Mouse (Mus musculus): Measurements from ENCODE around the gene Orc1.

The Orc1 gene

DNA sequence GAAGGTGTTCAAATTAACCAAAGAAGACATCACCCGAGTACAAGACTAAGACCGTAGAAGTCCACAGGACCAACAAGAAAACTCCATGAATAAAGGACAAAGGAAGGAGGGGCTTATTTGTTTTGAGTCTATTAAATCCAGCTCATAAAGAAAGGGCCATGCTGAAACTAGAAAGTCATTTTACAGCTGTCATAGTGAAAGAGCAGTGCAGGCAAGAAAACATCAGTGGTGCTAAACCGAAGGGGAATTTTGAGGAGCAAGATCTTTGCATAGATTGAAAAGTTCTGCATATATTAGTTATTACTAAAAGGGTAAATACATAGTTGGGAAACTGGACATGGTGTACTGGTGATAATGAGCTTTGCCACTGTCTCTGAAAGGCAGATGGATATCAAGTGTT, 58.5 kb downstream of the Orc1 start:
- no peak for DNase-seq (ENCODE audit: low spot score)

GRCm38 (mm10) chr4:108638752-108639151, 59.5 kb downstream of the Orc1 start:
- DNase-seq (ENCODE audit: low spot score): no peak

DNA sequence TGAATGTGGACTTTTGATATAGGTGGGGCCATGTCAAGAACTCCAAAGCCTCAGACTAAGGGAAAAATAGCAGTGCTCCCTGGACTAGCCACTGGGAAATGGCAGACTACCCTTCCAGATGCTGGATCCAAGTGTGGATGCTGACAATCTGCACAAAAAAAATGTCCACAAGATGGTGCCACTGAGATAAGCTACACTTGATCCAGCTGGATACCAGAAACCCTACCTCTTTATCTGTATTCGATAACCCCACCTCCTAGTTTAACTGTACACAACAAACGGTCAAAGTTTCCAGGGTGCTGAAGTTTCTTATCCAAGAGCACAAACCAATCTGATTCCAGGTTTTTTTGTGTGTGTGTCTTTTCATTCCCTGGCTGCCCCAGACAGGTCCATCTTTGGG, 85.2 kb downstream of the Orc1 start:
- no peak for DNase-seq (ENCODE audit: low spot score)
